Mouse (Mus musculus): ENCODE results near the gene Rundc3a.

Rundc3a gene

GRCm38 (mm10) chr11:102446581-102447461 is 53.6 kb downstream of the Rundc3a start:
- in situ Hi-C loops (cut with MboI) = no loop called here

- in situ Hi-C loops (cut with MboI) = no loop called here
Observed at GRCm38 (mm10) chr11:102447497-102447896, 54.3 kb downstream of the Rundc3a start, which contains the start of gene Fam171a2. Gene Fam171a2 (minus strand): TSS chr11:102447682.

GRCm38 (mm10) chr11:102448327-102448726 is 55.1 kb downstream of the Rundc3a start:
- in situ Hi-C loops (cut with MboI) = no loop called here

GRCm38 (mm10) chr11:102449043-102450008 is 56.1 kb downstream of the Rundc3a start:
- in situ Hi-C loops (cut with MboI) = no loop called here

Measured in mature B cell (primary cell).